Mouse (Mus musculus) embryonic fibroblast, embryonic 13.5 days (primary cell): ENCODE results near the gene Hivep3.

Experiments used
- CTCF ChIP-seq: IDR thresholded peaks from 2 replicates; pipeline ENCODE4 v1.5.1; 2011; ENCODE audit warnings: mild to moderate bottlenecking, control low read depth, low read length, moderate library complexity, borderline replicate concordance; ENCODE audit not compliant: insufficient read depth
- POLR2A ChIP-seq: IDR thresholded peaks from 2 replicates; pipeline ENCODE4 v1.6.1; 2011; ENCODE audit warnings: low read depth, mild to moderate bottlenecking, control low read depth, low read length, moderate library complexity

DNA sequence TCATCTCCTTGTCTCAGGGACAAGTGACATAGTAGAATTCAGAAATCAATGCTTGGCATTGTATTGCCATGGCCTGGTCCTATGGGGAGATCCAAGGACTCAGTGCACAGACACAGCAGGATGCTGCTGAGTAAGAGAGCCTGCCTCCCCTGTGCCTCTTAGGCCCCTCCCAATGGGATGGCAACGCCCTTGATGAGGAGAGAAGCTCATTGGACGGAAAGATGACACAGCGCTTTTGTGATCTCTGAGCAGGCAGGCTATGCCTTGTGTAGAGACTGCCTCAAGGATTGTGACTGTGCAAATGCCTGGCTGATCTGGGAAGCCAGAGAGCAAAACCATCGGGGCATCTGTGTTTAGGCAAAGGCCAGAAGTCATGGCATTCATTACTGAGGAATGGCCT is 16.6 kb downstream of the Hivep3 start:
- TF ChIP-seq POLR2A = no peak
- TF ChIP-seq CTCF = no peak
